In the genomic region with DNA sequence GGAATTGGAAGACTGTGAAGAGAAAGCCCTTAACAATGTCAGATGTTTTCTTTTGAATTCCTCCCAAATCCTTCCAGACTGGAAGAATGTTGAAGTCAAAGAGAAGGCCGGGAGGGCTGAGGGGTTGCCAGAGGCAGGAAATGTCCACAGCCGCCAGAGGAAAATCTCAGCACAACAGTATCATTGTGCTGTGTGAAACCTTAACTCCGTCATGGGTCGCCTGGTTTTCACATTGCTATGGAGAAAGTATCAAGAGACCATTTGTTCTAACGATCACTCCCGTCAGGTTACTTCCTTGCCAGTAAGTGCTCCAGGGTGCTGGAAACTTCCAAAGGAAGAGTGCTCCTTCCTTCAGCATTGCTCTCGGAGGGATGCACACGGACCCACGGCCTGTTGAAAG, we compare ENCODE assay signal across 7 mouse cellular contexts.
A peak's percentile ranks its signal among the peaks of the same experiment; 100 is the strongest.
DNase-seq lines count a peak whose midpoint lies in the region; ATAC-seq and TF ChIP-seq lines count a peak whose summit lies in the region.

No protein-coding gene starts in this region.

- H3K4me3 ChIP-seq in embryonic facial prominence, embryonic 13.5 days = no peak overlapping the region
- H3K4me3 ChIP-seq in kidney, embryonic 14.5 days (ENCODE audit: low read length) = no peak overlapping the region
- H3K4me3 ChIP-seq in neural tube, embryonic 11.5 days (ENCODE audit: low read depth, low read length) = no peak overlapping the region
- H3K4me3 ChIP-seq in thymus, adult 2 months (ENCODE audit: control insufficient read depth, insufficient read depth, low read length) = no peak overlapping the region

- TF ChIP-seq CTCF in thymus, adult 2 months (IDR thresholded peaks at IDR 0.05; ENCODE audit: borderline replicate concordance, control insufficient read depth, extremely low read depth, insufficient read depth, low read length, poor library complexity) = no peak

- H3K4me2 ChIP-seq in embryonic facial prominence, embryonic 13.5 days = peak overlapping the region; percentile 40
- H3K4me2 ChIP-seq in kidney, embryonic 14.5 days (replicated peaks; ENCODE audit: low read depth, low read length) = no peak overlapping the region; the same call in 1 of the 2 replicates
- no peak overlapping the region for H3K4me2 ChIP-seq in neural tube, embryonic 11.5 days (ENCODE audit: low read depth)

- WGBS in embryonic facial prominence, embryonic 13.5 days = 5% methylated on average over 9 of the region's 9 CpGs
- WGBS in kidney, embryonic 14.5 days = 4% methylated on average over 9 of the region's 9 CpGs
- 13% methylated on average over 9 of the region's 9 CpGs for WGBS in neural tube, embryonic 11.5 days
- 40% methylated on average over 9 of the region's 9 CpGs for WGBS in thymus, adult 2 months

- peak; percentile 42 for DNase-seq in gastrocnemius, postnatal 14 days
- peak; percentile 74 for DNase-seq in neural tube, embryonic 11.5 days (ENCODE audit: low spot score)
- no peak for DNase-seq in thymus, adult 2 months
- DNase-seq in urinary bladder, postnatal 4 days (ENCODE audit: low spot score in 2 of 2) = no peak

- ATAC-seq in embryonic facial prominence, embryonic 13.5 days (ENCODE audit: insufficient number of reproducible peaks, insufficient read depth, low FRiP score, low TSS enrichment, low read depth) = no peak
- ATAC-seq in kidney, embryonic 14.5 days (ENCODE audit: low FRiP score, low TSS enrichment) = peak; percentile 88
- ATAC-seq in neural tube, embryonic 11.5 days (ENCODE audit: insufficient read depth, low FRiP score, low TSS enrichment) = 0 out of 2 replicates have a peak, but pooled peaks have one; percentile 24
- no peak for ATAC-seq in activated CD4-positive, CD25-positive, alpha-beta regulatory T cell, adult 4 months

- no peak for TF ChIP-seq POLR2A in thymus, adult 2 months (IDR thresholded peaks at IDR 0.05; ENCODE audit: control insufficient read depth, extremely low read depth, insufficient read depth, low read length, poor library complexity)

- H3K4me1 ChIP-seq in embryonic facial prominence, embryonic 13.5 days = peaks cover 10% of the 10 kb centered on the region
- no peaks in the 10 kb centered on the region for H3K4me1 ChIP-seq in kidney, embryonic 14.5 days (ENCODE audit: control insufficient read depth, insufficient read depth, low read length)
- H3K4me1 ChIP-seq in neural tube, embryonic 11.5 days (ENCODE audit: control insufficient read depth, insufficient read depth, low read length) = peaks cover 18% of the 10 kb centered on the region
- H3K4me1 ChIP-seq in thymus, adult 2 months (replicated peaks; ENCODE audit: control insufficient read depth, insufficient read depth, low read length) = no peaks in the 10 kb centered on the region

- H3K9ac ChIP-seq in embryonic facial prominence, embryonic 13.5 days = no peak overlapping the region
- no peak overlapping the region for H3K9ac ChIP-seq in kidney, embryonic 14.5 days (ENCODE audit: low read depth, low read length)
- H3K9ac ChIP-seq in neural tube, embryonic 11.5 days (ENCODE audit: low read length) = no peak overlapping the region

- 0 out of 2 replicates have a peak overlapping the region, but pooled peaks have one; percentile 2 for H3K27ac ChIP-seq in embryonic facial prominence, embryonic 13.5 days
- H3K27ac ChIP-seq in kidney, embryonic 14.5 days (ENCODE audit: low read depth, low read length) = no peak overlapping the region
- 0 out of 2 replicates have a peak overlapping the region, but pooled peaks have one; percentile 0 for H3K27ac ChIP-seq in neural tube, embryonic 11.5 days (ENCODE audit: low read depth, low read length)
- H3K27ac ChIP-seq in thymus, adult 2 months (ENCODE audit: control insufficient read depth, insufficient read depth, low read length) = no peak overlapping the region

- no peaks in the 10 kb centered on the region for H3K36me3 ChIP-seq in embryonic facial prominence, embryonic 13.5 days
- H3K36me3 ChIP-seq in kidney, embryonic 14.5 days (ENCODE audit: control insufficient read depth, insufficient read depth, low read length) = no peaks in the 10 kb centered on the region
- no peaks in the 10 kb centered on the region for H3K36me3 ChIP-seq in neural tube, embryonic 11.5 days (ENCODE audit: control insufficient read depth, insufficient read depth, low read length)
- H3K36me3 ChIP-seq in thymus, adult 2 months (ENCODE audit: control insufficient read depth, insufficient read depth, low read length) = no peaks in the 10 kb centered on the region

- H3K27me3 ChIP-seq in embryonic facial prominence, embryonic 13.5 days = no peaks in the 10 kb centered on the region
- H3K27me3 ChIP-seq in kidney, embryonic 14.5 days (ENCODE audit: control insufficient read depth, insufficient read depth, low read length) = no peaks in the 10 kb centered on the region
- H3K27me3 ChIP-seq in neural tube, embryonic 11.5 days (ENCODE audit: control insufficient read depth, insufficient read depth, low read length) = no peaks in the 10 kb centered on the region
- no peaks in the 10 kb centered on the region for H3K27me3 ChIP-seq in thymus, adult 2 months (ENCODE audit: control insufficient read depth, insufficient read depth, low read length)

- no peaks in the 10 kb centered on the region for H3K9me3 ChIP-seq in embryonic facial prominence, embryonic 13.5 days
- H3K9me3 ChIP-seq in kidney, embryonic 14.5 days (ENCODE audit: control insufficient read depth, low read length) = no peaks in the 10 kb centered on the region
- H3K9me3 ChIP-seq in neural tube, embryonic 11.5 days (ENCODE audit: control insufficient read depth, low read length) = no peaks in the 10 kb centered on the region

- intact Hi-C loops in gastrocnemius, postnatal 14 days (cut with DNase I; ENCODE audit: low total_unique reads) = loop anchor here (10.0 kb wide), 1 partner anchor 1162 kb away; no protein-coding TSS in a partner anchor

Comparison
In these comparisons a context has a peak if more than half of its experiments do, and no peak if none do; other contexts are left out.
1. ATAC-seq: peak in kidney, embryonic 14.5 days (single experiment) and neural tube, embryonic 11.5 days (single experiment); none in embryonic facial prominence, embryonic 13.5 days (single experiment) and activated CD4-positive, CD25-positive, alpha-beta regulatory T cell, adult 4 months (single experiment).
2. H3K27ac ChIP-seq: peak in embryonic facial prominence, embryonic 13.5 days (single experiment) and neural tube, embryonic 11.5 days (single experiment); none in kidney, embryonic 14.5 days (single experiment) and thymus, adult 2 months (single experiment).
3. DNase-seq: peak in gastrocnemius, postnatal 14 days (single experiment) and neural tube, embryonic 11.5 days (single experiment); none in thymus, adult 2 months (single experiment) and urinary bladder, postnatal 4 days (0 of 2).